Mouse (Mus musculus) embryonic facial prominence, embryonic 10.5 days (tissue): ENCODE measurements around the gene Rps6kc1. TPM values are rescaled to one million over a fixed set of nuclear protein-coding genes. Genes with fewer than 3 reads are reported as not detected.

Source experiments
- DNase-seq: peaks from one replicate; pipeline ENCODE4 v3.0.0-alpha.2; 2017; ENCODE audit warnings: low spot score
- H3K27ac ChIP-seq: fragments of 300-500 bp; sonication (generic); replicated peaks from 2 replicates; pipeline ENCODE4 v1.5.1; 2016; ENCODE audit warnings: mild to moderate bottlenecking
- H3K27me3 ChIP-seq: fragments of 300-500 bp; sonication (generic); replicated peaks from 2 replicates; pipeline ENCODE4 v1.6.1; 2016; ENCODE audit warnings: low read depth, mild to moderate bottlenecking; ENCODE audit not compliant: poor library complexity, severe bottlenecking
- H3K36me3 ChIP-seq: fragments of 300-500 bp; sonication (generic); replicated peaks from 2 replicates; pipeline ENCODE4 v1.6.1; 2016; ENCODE audit warnings: mild to moderate bottlenecking, moderate library complexity
- H3K4me1 ChIP-seq: fragments of 300-500 bp; sonication (generic); 2 replicates; pipeline ENCODE4 v1.6.1; 2016
- H3K4me3 ChIP-seq: fragments of 300-500 bp; sonication (generic); 2 replicates; pipeline ENCODE4 v1.5.1; 2016; ENCODE audit warnings: mild to moderate bottlenecking, moderate library complexity
- H3K9me3 ChIP-seq: fragments of 300-500 bp; sonication (generic); 2 replicates; pipeline ENCODE4 v1.6.1; 2016; ENCODE audit warnings: mild to moderate bottlenecking
- WGBS: fragments of 180-500 bp; shearing (Covaris S2); methylation state at CpG from one replicate; pipeline ENCODE4 v1.1.7; 2016; 5-methylcytosine and 5-hydroxymethylcytosine counted together
- polyA plus RNA-seq: library from polyadenylated mRNA; unstranded; fragments of >200 nt; fragmentation: Nextera tagmentation; extraction: Ambion mirVana; gene quantifications from 2 replicates; pipeline ENCODE4 v1.2.1, GENCODE M21; 2016

Gene Rps6kc1
- polyA plus RNA-seq, 1 experiment from 2014 or later = 16.9 TPM

GRCm38 (mm10) chr1:190893559-190894167, 17.9 kb downstream of the Rps6kc1 start:
- no peak overlapping the region for H3K27ac ChIP-seq
- no peaks in the 10 kb centered on the region for H3K27me3 ChIP-seq
- no peak for DNase-seq
- H3K36me3 ChIP-seq = peaks cover 67% of the 10 kb centered on the region
- H3K9me3 ChIP-seq = no peaks in the 10 kb centered on the region
- no peaks in the 10 kb centered on the region for H3K4me1 ChIP-seq
- no peak overlapping the region for H3K4me3 ChIP-seq
- 85% methylated on average over 6 of the region's 6 CpGs for WGBS

GRCm38 (mm10) chr1:190888646-190889045, 22.9 kb downstream of the Rps6kc1 start:
- no peaks in the 10 kb centered on the region for H3K27me3 ChIP-seq
- WGBS = 92% methylated on average over 16 of the region's 16 CpGs
- no peaks in the 10 kb centered on the region for H3K9me3 ChIP-seq
- peaks cover 60% of the 10 kb centered on the region for H3K36me3 ChIP-seq
- no peaks in the 10 kb centered on the region for H3K4me1 ChIP-seq
- no peak overlapping the region for H3K4me3 ChIP-seq
- no peak for DNase-seq
- H3K27ac ChIP-seq = no peak overlapping the region

- Histone ChIP-seq H3K27ac (no peak overlapping the region), H3K27me3 (no peaks in the 10 kb centered on the region), H3K9me3 (no peaks in the 10 kb centered on the region), H3K4me1 (no peaks in the 10 kb centered on the region), H3K36me3 (peaks cover 61% of the 10 kb centered on the region), H3K4me3 (no peak overlapping the region)
- WGBS = 85% methylated on average over 2 of the region's 2 CpGs
- no peak for DNase-seq
Observed at GRCm38 (mm10) chr1:190888031-190888430, 23.5 kb downstream of the Rps6kc1 start.

- Histone ChIP-seq H3K27ac (no peak overlapping the region), H3K4me1 (no peaks in the 10 kb centered on the region), H3K27me3 (no peaks in the 10 kb centered on the region), H3K36me3 (peaks cover 50% of the 10 kb centered on the region), H3K9me3 (no peaks in the 10 kb centered on the region), H3K4me3 (no peak overlapping the region)
- no peak for DNase-seq
- WGBS = 95% methylated on average over 4 of the region's 4 CpGs
Observed at GRCm38 (mm10) chr1:190886014-190886413, 25.6 kb downstream of the Rps6kc1 start.

GRCm38 (mm10) chr1:190881422-190881821, 30.1 kb downstream of the Rps6kc1 start:
- H3K4me1 ChIP-seq = no peaks in the 10 kb centered on the region
- WGBS = 6% methylated on average over 2 of the region's 2 CpGs
- no peak overlapping the region for H3K27ac ChIP-seq
- H3K36me3 ChIP-seq = peaks cover 46% of the 10 kb centered on the region
- no peaks in the 10 kb centered on the region for H3K27me3 ChIP-seq
- peak; percentile 48 for DNase-seq
- no peak overlapping the region for H3K4me3 ChIP-seq
- no peaks in the 10 kb centered on the region for H3K9me3 ChIP-seq

GRCm38 (mm10) chr1:190880638-190881037, 30.9 kb downstream of the Rps6kc1 start:
- H3K36me3 ChIP-seq = peaks cover 44% of the 10 kb centered on the region
- 71% methylated on average over 6 of the region's 6 CpGs for WGBS
- H3K27me3 ChIP-seq = no peaks in the 10 kb centered on the region
- no peaks in the 10 kb centered on the region for H3K4me1 ChIP-seq
- DNase-seq = no peak
- no peak overlapping the region for H3K27ac ChIP-seq
- no peak overlapping the region for H3K4me3 ChIP-seq
- no peaks in the 10 kb centered on the region for H3K9me3 ChIP-seq

GRCm38 (mm10) chr1:190875751-190876150, 35.8 kb downstream of the Rps6kc1 start:
- WGBS = 93% methylated on average over 6 of the region's 6 CpGs
- H3K36me3 ChIP-seq = peaks cover 40% of the 10 kb centered on the region
- no peaks in the 10 kb centered on the region for H3K4me1 ChIP-seq
- H3K27me3 ChIP-seq = no peaks in the 10 kb centered on the region
- no peak overlapping the region for H3K27ac ChIP-seq
- no peaks in the 10 kb centered on the region for H3K9me3 ChIP-seq
- H3K4me3 ChIP-seq = no peak overlapping the region
- DNase-seq = no peak

- Histone ChIP-seq H3K4me1 (no peaks in the 10 kb centered on the region), H3K4me3 (no peak overlapping the region), H3K27me3 (no peaks in the 10 kb centered on the region), H3K27ac (no peak overlapping the region), H3K36me3 (peaks cover 46% of the 10 kb centered on the region), H3K9me3 (no peaks in the 10 kb centered on the region)
- DNase-seq = no peak
- WGBS = 90% methylated on average over 4 of the region's 4 CpGs
Observed at GRCm38 (mm10) chr1:190875089-190875488, 36.5 kb downstream of the Rps6kc1 start.

GRCm38 (mm10) chr1:190871068-190871467, 40.5 kb downstream of the Rps6kc1 start:
- no peak overlapping the region for H3K4me3 ChIP-seq
- H3K36me3 ChIP-seq = peaks cover 59% of the 10 kb centered on the region

GRCm38 (mm10) chr1:190869996-190870395, 41.6 kb downstream of the Rps6kc1 start:
- no peaks in the 10 kb centered on the region for H3K27me3 ChIP-seq
- no peaks in the 10 kb centered on the region for H3K9me3 ChIP-seq
- 92% methylated on average over 4 of the region's 4 CpGs for WGBS
- no peak overlapping the region for H3K27ac ChIP-seq
- H3K36me3 ChIP-seq = peaks cover 56% of the 10 kb centered on the region
- H3K4me1 ChIP-seq = no peaks in the 10 kb centered on the region
- DNase-seq = no peak
- no peak overlapping the region for H3K4me3 ChIP-seq

More at GRCm38 (mm10) chr1:190871068-190871467, 40.5 kb downstream of the Rps6kc1 start:
- no peaks in the 10 kb centered on the region for H3K4me1 ChIP-seq
- no peaks in the 10 kb centered on the region for H3K27me3 ChIP-seq
- WGBS = 91% methylated on average over 12 of the region's 12 CpGs
- no peaks in the 10 kb centered on the region for H3K9me3 ChIP-seq
- no peak overlapping the region for H3K27ac ChIP-seq
- DNase-seq = no peak

- DNase-seq = no peak
- H3K4me3 ChIP-seq = no peak overlapping the region
- no peaks in the 10 kb centered on the region for H3K9me3 ChIP-seq
- WGBS = 90% methylated on average over 3 of the region's 3 CpGs
- H3K27ac ChIP-seq = no peak overlapping the region
- no peaks in the 10 kb centered on the region for H3K4me1 ChIP-seq
- H3K27me3 ChIP-seq = no peaks in the 10 kb centered on the region
- peaks cover 61% of the 10 kb centered on the region for H3K36me3 ChIP-seq
Observed at GRCm38 (mm10) chr1:190868790-190869189, 42.8 kb downstream of the Rps6kc1 start.

- Histone ChIP-seq H3K36me3 (peaks cover 19% of the 10 kb centered on the region), H3K4me3 (no peak overlapping the region), H3K9me3 (no peaks in the 10 kb centered on the region), H3K4me1 (no peaks in the 10 kb centered on the region), H3K27me3 (no peaks in the 10 kb centered on the region), H3K27ac (no peak overlapping the region)
- DNase-seq = no peak
- 91% methylated on average over 5 of the region's 5 CpGs for WGBS
Observed at GRCm38 (mm10) chr1:190861626-190862025, 49.9 kb downstream of the Rps6kc1 start.

GRCm38 (mm10) chr1:190854465-190854864, 57.1 kb downstream of the Rps6kc1 start:
- DNase-seq = no peak
- Histone ChIP-seq H3K9me3 (no peaks in the 10 kb centered on the region), H3K4me1 (no peaks in the 10 kb centered on the region), H3K27me3 (no peaks in the 10 kb centered on the region), H3K36me3 (peaks cover 16% of the 10 kb centered on the region), H3K27ac (no peak overlapping the region), H3K4me3 (no peak overlapping the region)
- WGBS = 73% methylated on average over 3 of the region's 3 CpGs
